Mouse (Mus musculus) neural tube, embryonic 11.5 days (tissue): Measurements from ENCODE around the gene Xylb. TPM values are rescaled to one million over a fixed set of nuclear protein-coding genes. Genes with fewer than 3 reads are reported as not detected.

ENCODE experiments used
- ATAC-seq: fragments of 200-750 bp; cut with Nextera tagmentation; 2 replicates; pipeline ENCODE4 v1.8.0; 2017; ENCODE audit warnings: moderate number of reproducible peaks, mild to moderate bottlenecking, moderate TSS enrichment, moderate library complexity; ENCODE audit not compliant: insufficient read depth, low FRiP score, low TSS enrichment
- DNase-seq: peaks from one replicate; pipeline ENCODE4 v3.0.0-alpha.2; 2015; ENCODE audit warnings: low spot score
- H3K27ac ChIP-seq: fragments of 300-500 bp; sonication (generic); 2 replicates; pipeline ENCODE4 v1.5.1; 2014; ENCODE audit warnings: low read depth, mild to moderate bottlenecking, low read length
- H3K27me3 ChIP-seq: fragments of 300-500 bp; sonication (generic); 2 replicates; pipeline ENCODE4 v1.6.1; 2014; ENCODE audit warnings: mild to moderate bottlenecking, low read length, mixed read lengths; ENCODE audit not compliant: control insufficient read depth, insufficient read depth
- H3K36me3 ChIP-seq: fragments of 300-500 bp; sonication (generic); 2 replicates; pipeline ENCODE4 v1.6.1; 2014; ENCODE audit warnings: mild to moderate bottlenecking, low read length, moderate library complexity, mixed read lengths; ENCODE audit not compliant: control insufficient read depth, insufficient read depth
- H3K4me1 ChIP-seq: fragments of 300-500 bp; sonication (generic); 2 replicates; pipeline ENCODE4 v1.6.1; 2014; ENCODE audit warnings: low read length, mixed read lengths; ENCODE audit not compliant: control insufficient read depth, insufficient read depth
- H3K4me2 ChIP-seq: fragments of 300-500 bp; sonication (generic); 2 replicates; pipeline ENCODE4 v1.6.1; 2014; ENCODE audit warnings: low read depth, mild to moderate bottlenecking, moderate library complexity
- H3K4me3 ChIP-seq: fragments of 300-500 bp; sonication (generic); 2 replicates; pipeline ENCODE4 v1.5.1; 2014; ENCODE audit warnings: low read depth, low read length
- H3K9ac ChIP-seq: fragments of 300-500 bp; sonication (generic); 2 replicates; pipeline ENCODE4 v1.6.1; 2014; ENCODE audit warnings: mild to moderate bottlenecking, low read length
- H3K9me3 ChIP-seq: fragments of 300-500 bp; sonication (generic); 2 replicates; pipeline ENCODE4 v1.6.1; 2016; ENCODE audit warnings: low read length; ENCODE audit not compliant: control insufficient read depth
- WGBS: fragments of 180-500 bp; shearing (Covaris S2); extraction: QIAGEN DNeasy Blood & Tissue Kit; methylation state at CpG from one replicate; pipeline ENCODE4 v1.1.7; 2014; 5-methylcytosine and 5-hydroxymethylcytosine counted together
- polyA plus RNA-seq: library from polyadenylated mRNA; unstranded; fragments of >200 nt; fragmentation: Nextera tagmentation; extraction: Ambion mirVana; gene quantifications from 2 replicates; pipeline ENCODE4 v1.2.1, GENCODE M21; 2014

The Xylb gene
- polyA plus RNA-seq, 1 experiment from 2014 or later: 6.7 TPM

GRCm38 (mm10) chr9:119323260-119323645, 33.9 kb upstream of the Xylb start:
- ATAC-seq: no peak

GRCm38 (mm10) chr9:119324130-119324529, 33.1 kb upstream of the Xylb start:
- Histone ChIP-seq H3K27ac (no peak overlapping the region), H3K9me3 (no peaks in the 10 kb centered on the region), H3K27me3 (no peaks in the 10 kb centered on the region), H3K4me3 (no peak overlapping the region), H3K9ac (no peak overlapping the region), H3K36me3 (no peaks in the 10 kb centered on the region), H3K4me2 (no peak overlapping the region), H3K4me1 (peaks cover 5% of the 10 kb centered on the region; the same call in 1 of the 2 replicates)
- DNase-seq (no peak), ATAC-seq (no peak)
- WGBS: 67% methylated on average over 1 of the region's 1 CpGs

More at GRCm38 (mm10) chr9:119323260-119323645, 33.9 kb upstream of the Xylb start:
- Histone ChIP-seq H3K9me3 (no peaks in the 10 kb centered on the region), H3K27me3 (no peaks in the 10 kb centered on the region), H3K36me3 (no peaks in the 10 kb centered on the region), H3K4me2 (peak overlapping the region; percentile 98), H3K27ac (peak overlapping the region; percentile 83), H3K4me1 (peaks cover 5% of the 10 kb centered on the region; the same call in 1 of the 2 replicates), H3K4me3 (peak overlapping the region; percentile 92), H3K9ac (peak overlapping the region; percentile 89)
- no peak for DNase-seq
- 11% methylated on average over 9 of the region's 9 CpGs for WGBS

- WGBS: 91% methylated on average over 3 of the region's 3 CpGs
- DNase-seq (no peak), ATAC-seq (no peak)
- Histone ChIP-seq H3K36me3 (no peaks in the 10 kb centered on the region), H3K9me3 (no peaks in the 10 kb centered on the region), H3K9ac (no peak overlapping the region), H3K4me1 (no peaks in the 10 kb centered on the region), H3K4me2 (no peak overlapping the region), H3K4me3 (no peak overlapping the region), H3K27me3 (no peaks in the 10 kb centered on the region), H3K27ac (no peak overlapping the region)
These were observed 28.7 kb upstream of the Xylb start for GRCm38 (mm10) chr9:119328488-119328887.

GRCm38 (mm10) chr9:119330186-119330963, 26.8 kb upstream of the Xylb start:
- Histone ChIP-seq H3K27me3 (no peaks in the 10 kb centered on the region), H3K4me2 (no peak overlapping the region), H3K4me1 (no peaks in the 10 kb centered on the region), H3K27ac (no peak overlapping the region), H3K9me3 (no peaks in the 10 kb centered on the region), H3K36me3 (no peaks in the 10 kb centered on the region), H3K9ac (no peak overlapping the region), H3K4me3 (no peak overlapping the region)
- DNase-seq: no peak
- WGBS: 91% methylated on average over 15 of the region's 15 CpGs
- ATAC-seq: no peak

- Histone ChIP-seq H3K27me3 (peaks cover 3% of the 10 kb centered on the region; the same call in 1 of the 2 replicates), H3K4me3 (no peak overlapping the region), H3K4me2 (no peak overlapping the region), H3K36me3 (no peaks in the 10 kb centered on the region), H3K4me1 (no peaks in the 10 kb centered on the region), H3K9ac (no peak overlapping the region), H3K9me3 (no peaks in the 10 kb centered on the region), H3K27ac (no peak overlapping the region)
- DNase-seq: no peak
- no peak for ATAC-seq
- WGBS: 73% methylated on average over 10 of the region's 10 CpGs
These were observed 22.9 kb upstream of the Xylb start for GRCm38 (mm10) chr9:119334324-119334723.

GRCm38 (mm10) chr9:119334834-119335233, 22.3 kb upstream of the Xylb start:
- no peak overlapping the region for H3K4me3 ChIP-seq
- no peak overlapping the region for H3K27ac ChIP-seq
- DNase-seq (no peak), ATAC-seq (no peak)
- H3K27me3 ChIP-seq: peaks cover 7% of the 10 kb centered on the region; the same call in 1 of the 2 replicates
- no peaks in the 10 kb centered on the region for H3K9me3 ChIP-seq
- 81% methylated on average over 2 of the region's 2 CpGs for WGBS
- no peak overlapping the region for H3K4me2 ChIP-seq
- H3K9ac ChIP-seq: no peak overlapping the region
- H3K4me1 ChIP-seq: no peaks in the 10 kb centered on the region
- no peaks in the 10 kb centered on the region for H3K36me3 ChIP-seq

- peaks cover 7% of the 10 kb centered on the region; the same call in 1 of the 2 replicates for H3K27me3 ChIP-seq
- H3K27ac ChIP-seq: no peak overlapping the region
- no peak overlapping the region for H3K4me3 ChIP-seq
- ATAC-seq (no peak), DNase-seq (no peak)
- peaks cover 5% of the 10 kb centered on the region; the same call in 1 of the 2 replicates for H3K4me1 ChIP-seq
- no peak overlapping the region for H3K4me2 ChIP-seq
- WGBS: 85% methylated on average over 4 of the region's 4 CpGs
- no peaks in the 10 kb centered on the region for H3K9me3 ChIP-seq
- no peaks in the 10 kb centered on the region for H3K36me3 ChIP-seq
- H3K9ac ChIP-seq: no peak overlapping the region
These were observed 21.6 kb upstream of the Xylb start for GRCm38 (mm10) chr9:119335571-119335970.

- Histone ChIP-seq H3K9me3 (no peaks in the 10 kb centered on the region), H3K4me1 (peaks cover 15% of the 10 kb centered on the region), H3K36me3 (no peaks in the 10 kb centered on the region), H3K27me3 (peaks cover 7% of the 10 kb centered on the region; the same call in 1 of the 2 replicates), H3K9ac (no peak overlapping the region), H3K4me2 (no peak overlapping the region), H3K27ac (no peak overlapping the region), H3K4me3 (no peak overlapping the region)
- no peak for DNase-seq
- 93% methylated on average over 14 of the region's 14 CpGs for WGBS
- ATAC-seq: no peak
These were observed 19.3 kb upstream of the Xylb start for GRCm38 (mm10) chr9:119337842-119338241.

- no peaks in the 10 kb centered on the region for H3K36me3 ChIP-seq
- ATAC-seq: no peak
- no peak for DNase-seq
- H3K9ac ChIP-seq: no peak overlapping the region
- H3K4me1 ChIP-seq: peaks cover 15% of the 10 kb centered on the region
- no peaks in the 10 kb centered on the region for H3K9me3 ChIP-seq
- H3K4me2 ChIP-seq: no peak overlapping the region
- peaks cover 7% of the 10 kb centered on the region; the same call in 1 of the 2 replicates for H3K27me3 ChIP-seq
- H3K4me3 ChIP-seq: no peak overlapping the region
- WGBS: 78% methylated on average over 3 of the region's 3 CpGs
- H3K27ac ChIP-seq: no peak overlapping the region
These were observed 18.8 kb upstream of the Xylb start for GRCm38 (mm10) chr9:119338350-119338749.
